Mouse (Mus musculus) hindbrain, embryonic 11.5 days (tissue): ENCODE data around the gene Igfbp1. TPM values are rescaled to one million over a fixed set of nuclear protein-coding genes. Genes with fewer than 3 reads are reported as not detected.

Experiments used
- ATAC-seq: fragments of 200-750 bp; cut with Nextera tagmentation; 2 replicates; pipeline ENCODE4 v1.8.0; 2017; ENCODE audit warnings: mild to moderate bottlenecking, moderate TSS enrichment, moderate library complexity; ENCODE audit not compliant: low FRiP score
- DNase-seq: peaks from one replicate; pipeline ENCODE4 v3.0.0-alpha.2; 2015; ENCODE audit warnings: low spot score
- H3K27ac ChIP-seq: fragments of 300-500 bp; sonication (generic); 2 replicates; pipeline ENCODE4 v1.5.1; 2014; ENCODE audit warnings: mild to moderate bottlenecking, low read depth, low read length
- H3K27me3 ChIP-seq: fragments of 300-500 bp; sonication (generic); 2 replicates; pipeline ENCODE4 v1.6.1; 2014; ENCODE audit warnings: mild to moderate bottlenecking, low read length, moderate library complexity, mixed read lengths; ENCODE audit not compliant: control insufficient read depth, insufficient read depth
- H3K36me3 ChIP-seq: fragments of 300-500 bp; sonication (generic); 2 replicates; pipeline ENCODE4 v1.6.1; 2014; ENCODE audit warnings: mild to moderate bottlenecking, low read length, moderate library complexity, mixed read lengths; ENCODE audit not compliant: control insufficient read depth, insufficient read depth
- H3K4me1 ChIP-seq: fragments of 300-500 bp; sonication (generic); replicated peaks from 2 replicates; pipeline ENCODE4 v1.6.1; 2014; ENCODE audit warnings: low read length, mixed read lengths; ENCODE audit not compliant: control insufficient read depth, insufficient read depth
- H3K4me2 ChIP-seq: fragments of 300-500 bp; sonication (generic); replicated peaks from 2 replicates; pipeline ENCODE4 v1.6.1; 2014; ENCODE audit warnings: mild to moderate bottlenecking, low read depth, low read length
- H3K4me3 ChIP-seq: fragments of 300-500 bp; sonication (generic); 2 replicates; pipeline ENCODE4 v1.5.1; 2014; ENCODE audit warnings: low read depth, low read length
- H3K9ac ChIP-seq: fragments of 300-500 bp; sonication (generic); 2 replicates; pipeline ENCODE4 v1.6.1; 2014; ENCODE audit warnings: low read depth, low read length
- H3K9me3 ChIP-seq: fragments of 300-500 bp; sonication (generic); 2 replicates; pipeline ENCODE4 v1.6.1; 2016; ENCODE audit warnings: low read length; ENCODE audit not compliant: control insufficient read depth
- WGBS: fragments of 180-500 bp; shearing (Covaris S2); extraction: QIAGEN DNeasy Blood & Tissue Kit; methylation state at CpG from one replicate; pipeline ENCODE4 v1.1.7; 2014; 5-methylcytosine and 5-hydroxymethylcytosine counted together
- polyA plus RNA-seq: library from polyadenylated mRNA; unstranded; fragments of >200 nt; fragmentation: Nextera tagmentation; extraction: Ambion mirVana; gene quantifications from 2 replicates; pipeline ENCODE4 v1.2.1, GENCODE M21; 2014

The Igfbp1 gene
- polyA plus RNA-seq, 1 experiment from 2014 or later = 0.14 TPM

- no peaks in the 10 kb centered on the region for H3K4me1 ChIP-seq
- H3K4me3 ChIP-seq = no peak overlapping the region
- no peak overlapping the region for H3K27ac ChIP-seq
- H3K27me3 ChIP-seq = no peaks in the 10 kb centered on the region
- WGBS = 85% methylated on average over 1 of the region's 1 CpGs
- H3K36me3 ChIP-seq = no peaks in the 10 kb centered on the region
- no peak overlapping the region for H3K9ac ChIP-seq
- no peak for ATAC-seq
- no peak overlapping the region for H3K4me2 ChIP-seq
- DNase-seq = no peak
- no peaks in the 10 kb centered on the region for H3K9me3 ChIP-seq
These were observed 47.2 kb downstream of the Igfbp1 start for GRCm38 (mm10) chr11:7244782-7245181.

- H3K4me2 ChIP-seq = no peak overlapping the region
- H3K27me3 ChIP-seq = no peaks in the 10 kb centered on the region
- no peaks in the 10 kb centered on the region for H3K4me1 ChIP-seq
- 83% methylated on average over 2 of the region's 2 CpGs for WGBS
- no peak overlapping the region for H3K4me3 ChIP-seq
- no peaks in the 10 kb centered on the region for H3K36me3 ChIP-seq
- H3K9ac ChIP-seq = no peak overlapping the region
- H3K27ac ChIP-seq = no peak overlapping the region
- ATAC-seq = no peak
- no peak for DNase-seq
- no peaks in the 10 kb centered on the region for H3K9me3 ChIP-seq
These were observed 52.8 kb downstream of the Igfbp1 start for GRCm38 (mm10) chr11:7250415-7250814.

- Histone ChIP-seq H3K27me3 (no peaks in the 10 kb centered on the region), H3K4me3 (no peak overlapping the region), H3K27ac (no peak overlapping the region), H3K9ac (no peak overlapping the region), H3K4me1 (no peaks in the 10 kb centered on the region), H3K4me2 (no peak overlapping the region), H3K9me3 (no peaks in the 10 kb centered on the region), H3K36me3 (no peaks in the 10 kb centered on the region)
- WGBS = 82% methylated on average over 5 of the region's 5 CpGs
- ATAC-seq (no peak), DNase-seq (no peak)
These were observed 53.3 kb downstream of the Igfbp1 start for GRCm38 (mm10) chr11:7250870-7251269.

Other genes starting within 250 kb of the Igfbp1 start
- 1.8 and 2.0 TPM in 2 replicates for gene Adcy1, start 134.3 kb upstream of the Igfbp1 start, polyA plus RNA-seq
- not detected in 2 replicates for gene Gm11985, start 9.2 kb upstream of the Igfbp1 start, polyA plus RNA-seq
- gene Igfbp3, start 16.1 kb downstream of the Igfbp1 start, polyA plus RNA-seq = 16.8 and 19.1 TPM in 2 replicates